Mouse (Mus musculus): Measurements from ENCODE around the gene Syngr2. TPM values are rescaled to one million over a fixed set of nuclear protein-coding genes. Genes with fewer than 3 reads are reported as not detected.
"Not testable (repeated sequence)": the region's sequence is repeated elsewhere in the genome, so short reads cannot be mapped to it uniquely, and the experiment has no call there.

The Syngr2 gene
- total and polyA plus RNA-seq, 3 experiments = 189 to 384 TPM; not detected in 1

DNA sequence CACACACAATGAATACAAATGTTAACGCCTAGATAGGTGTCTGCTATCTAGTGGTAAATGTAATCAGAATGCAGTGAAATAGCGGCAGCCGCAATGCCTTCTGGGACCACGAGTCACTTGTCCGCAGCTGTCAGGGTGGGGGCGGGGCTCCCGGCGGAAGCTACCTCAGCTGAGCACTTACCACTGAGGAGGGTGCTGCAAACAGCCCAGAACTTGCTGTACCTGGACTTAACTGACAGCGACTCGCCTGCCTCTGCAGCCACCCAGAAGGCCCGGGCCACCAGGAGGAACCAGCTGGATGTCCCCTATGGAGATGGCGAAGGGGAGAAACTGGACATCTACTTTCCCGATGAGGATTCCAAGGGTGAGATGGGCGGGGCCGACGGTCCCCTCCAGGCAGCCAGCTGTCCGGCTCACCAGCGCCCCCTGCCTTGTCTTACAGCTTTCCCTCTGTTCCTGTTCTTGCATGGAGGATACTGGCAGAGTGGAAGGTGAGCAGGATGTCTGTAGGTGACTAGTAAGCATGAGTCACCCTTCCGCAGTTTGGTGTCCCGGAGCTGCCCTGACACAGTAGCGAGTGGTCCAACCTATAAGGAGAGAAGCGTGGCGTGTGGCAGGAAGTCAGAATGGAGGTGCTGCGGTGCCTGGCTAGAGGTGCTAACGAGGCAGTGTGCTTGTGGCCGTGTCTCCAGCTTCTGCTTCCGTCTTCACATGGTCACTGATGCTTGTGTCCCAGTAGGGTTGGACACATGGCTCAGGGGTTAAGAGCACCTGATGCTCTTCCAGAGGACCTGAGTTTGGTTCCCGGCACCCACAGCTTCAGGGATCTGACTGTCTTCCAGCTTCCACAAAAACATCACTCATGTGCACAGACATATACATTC is 22.9 kb downstream of the Syngr2 start (continued):
- peak; percentile 44 to 55; a peak in 2 of 4 replicates for TF ChIP-seq POLR2A (IDR thresholded peaks at IDR 0.05; ENCODE audit: control insufficient read depth in 1 of 2, insufficient read depth in 1 of 2, low read depth in 1 of 2, low read length in 2 of 2, poor library complexity in 1 of 2)
- TF ChIP-seq ZKSCAN1 (IDR thresholded peaks at IDR 0.05; ENCODE audit: low read depth, low read length) = no peak
- no peak for TF ChIP-seq CHD2 (IDR thresholded peaks at IDR 0.05; ENCODE audit: low read length)
- peak; percentile 42 for TF ChIP-seq TCF12 (IDR thresholded peaks at IDR 0.05; ENCODE audit: low read depth, low read length)
- TF ChIP-seq MYC (IDR thresholded peaks at IDR 0.05; ENCODE audit: low read depth, low read length) = peak; percentile 64; the same call in 1 of the 2 replicates
- TF ChIP-seq JUND (IDR thresholded peaks at IDR 0.05; ENCODE audit: low read depth, low read length) = no peak; the same call in 1 of the 2 replicates
- peak; percentile 69 for TF ChIP-seq NELFE (IDR thresholded peaks at IDR 0.05; ENCODE audit: low read depth, low read length)
- peak; percentile 84 for TF ChIP-seq ETS1 (IDR thresholded peaks at IDR 0.05; ENCODE audit: low read depth, low read length)

DNA sequence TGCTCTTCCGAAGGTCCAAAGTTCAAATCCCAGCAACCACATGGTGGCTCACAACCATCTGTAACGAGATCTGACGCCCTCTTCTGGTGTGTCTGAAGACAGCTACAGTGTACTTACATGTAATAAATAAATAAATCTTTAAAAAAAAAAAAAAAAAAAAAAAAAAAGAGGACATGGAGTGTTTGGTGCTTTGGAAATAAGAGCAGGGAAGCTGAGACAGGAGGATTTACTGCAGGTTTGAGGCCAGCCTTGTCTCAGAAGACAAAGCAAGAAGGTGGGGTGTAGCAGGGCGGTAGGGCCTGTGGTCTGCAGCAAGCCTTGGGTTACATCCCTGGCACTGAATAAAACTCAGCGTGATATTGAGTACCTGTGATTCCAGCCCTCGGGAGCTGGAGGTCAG is 24.0 kb downstream of the Syngr2 start:
- not testable (repeated sequence) for H3K9me3 ChIP-seq (replicated peaks; ENCODE audit: insufficient read depth, low read length); H3K27ac ChIP-seq (ENCODE audit: control insufficient read depth, low read depth, low read length); H3K27me3 ChIP-seq (ENCODE audit: control insufficient read depth in 1 of 2, insufficient read depth in 2 of 2, low read length in 2 of 2); DNase-seq (ENCODE audit: low read depth, low spot score); H3K4me3 ChIP-seq (ENCODE audit: control insufficient read depth in 1 of 2, insufficient read depth in 1 of 2, low read depth in 2 of 2, low read length in 2 of 2); H3K9ac ChIP-seq (ENCODE audit: control insufficient read depth, low read depth, low read length, poor library complexity, severe bottlenecking); H3K79me2 ChIP-seq (ENCODE audit: control insufficient read depth, insufficient read depth, low read length, poor library complexity)
- TF ChIP-seq ZNF384 (IDR thresholded peaks at IDR 0.05; ENCODE audit: low read depth, low read length) = peak; percentile 69
- peaks cover 23 to 48% of the 10 kb centered on the region in 2 experiments for H3K4me1 ChIP-seq (ENCODE audit: control insufficient read depth in 1 of 2, insufficient read depth in 2 of 2, low read length in 2 of 2)
- H3K36me3 ChIP-seq (ENCODE audit: control insufficient read depth in 1 of 2, insufficient read depth in 2 of 2, low read length in 2 of 2) = peaks cover 0 to 35% of the 10 kb centered on the region in 2 experiments; a peak in 2 of 4 replicates

DNA sequence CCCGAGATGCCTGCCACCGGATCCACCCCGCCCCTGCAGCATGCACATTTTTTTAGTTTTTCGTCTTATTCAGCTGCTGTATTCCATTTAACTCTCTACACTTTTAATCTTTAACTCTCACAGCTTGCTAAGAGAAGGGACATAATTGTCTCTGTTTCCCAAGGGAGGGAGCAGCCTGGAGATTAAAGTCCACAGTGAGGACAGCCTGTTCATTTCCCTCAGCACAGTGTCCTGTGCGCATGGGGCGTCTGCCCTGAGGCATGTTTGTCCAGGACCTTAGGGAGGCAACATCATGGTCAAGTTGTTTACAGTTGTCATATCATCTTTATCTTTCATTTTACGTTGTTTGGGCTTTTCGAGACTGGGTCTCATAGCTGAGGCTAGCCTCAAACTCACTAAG is 24.6 kb downstream of the Syngr2 start:
- DNase-seq (ENCODE audit: low read depth, low spot score) = no peak
- peaks cover 23 to 45% of the 10 kb centered on the region in 2 experiments for H3K4me1 ChIP-seq (ENCODE audit: control insufficient read depth in 1 of 2, insufficient read depth in 2 of 2, low read length in 2 of 2)
- no peak overlapping the region for H3K9ac ChIP-seq (ENCODE audit: control insufficient read depth, low read depth, low read length, poor library complexity, severe bottlenecking)
- H3K4me3 ChIP-seq (ENCODE audit: control insufficient read depth in 1 of 2, insufficient read depth in 1 of 2, low read depth in 2 of 2, low read length in 2 of 2) = no peak overlapping the region
- no peaks in the 10 kb centered on the region for H3K27me3 ChIP-seq (ENCODE audit: control insufficient read depth in 1 of 2, insufficient read depth in 2 of 2, low read length in 2 of 2)
- H3K36me3 ChIP-seq (ENCODE audit: control insufficient read depth in 1 of 2, insufficient read depth in 2 of 2, low read length in 2 of 2) = peaks cover 0 to 32% of the 10 kb centered on the region in 2 experiments; a peak in 2 of 4 replicates
- no peak overlapping the region for H3K27ac ChIP-seq (ENCODE audit: control insufficient read depth, low read depth, low read length)
- no peaks in the 10 kb centered on the region for H3K9me3 ChIP-seq (replicated peaks; ENCODE audit: insufficient read depth, low read length)
- TF ChIP-seq MYB (IDR thresholded peaks at IDR 0.05; ENCODE audit: low read depth, low read length) (no peak), MXI1 (IDR thresholded peaks at IDR 0.05; ENCODE audit: low read depth, low read length) (no peak), TBP (IDR thresholded peaks at IDR 0.05; ENCODE audit: low read depth, low read length) (no peak), MAFK (IDR thresholded peaks at IDR 0.05; ENCODE audit: borderline replicate concordance, low read depth, low read length) (no peak), SMC3 (IDR thresholded peaks at IDR 0.05; ENCODE audit: low read depth, low read length) (no peak), NRF1 (IDR thresholded peaks at IDR 0.05; ENCODE audit: insufficient read depth, low read depth, low read length, poor library complexity, severe bottlenecking) (no peak), RCOR1 (IDR thresholded peaks at IDR 0.05; ENCODE audit: low read depth, low read length) (no peak), ELF1 (IDR thresholded peaks at IDR 0.05; ENCODE audit: low read depth, low read length) (no peak), RAD21 (IDR thresholded peaks at IDR 0.05; ENCODE audit: low read depth, low read length) (no peak), NELFE (IDR thresholded peaks at IDR 0.05; ENCODE audit: low read depth, low read length) (no peak), KAT2A (conservative IDR thresholded peaks at IDR 0.05; ENCODE audit: low read depth, low read length) (no peak), POLR2A (IDR thresholded peaks at IDR 0.05; ENCODE audit: control insufficient read depth in 1 of 2, insufficient read depth in 1 of 2, low read depth in 1 of 2, low read length in 2 of 2, poor library complexity in 1 of 2) (no peak), GATA1 (IDR thresholded peaks at IDR 0.05; ENCODE audit: low read depth, low read length) (no peak), USF1 (IDR thresholded peaks at IDR 0.05; ENCODE audit: low read depth, low read length) (no peak), ZKSCAN1 (IDR thresholded peaks at IDR 0.05; ENCODE audit: low read depth, low read length) (no peak), HCFC1 (IDR thresholded peaks at IDR 0.05; ENCODE audit: low read depth, low read length) (no peak), ETS1 (IDR thresholded peaks at IDR 0.05; ENCODE audit: low read depth, low read length) (no peak), GABPA (IDR thresholded peaks at IDR 0.05; ENCODE audit: low read depth, low read length) (no peak), CTCF (IDR thresholded peaks at IDR 0.05 in 2 of 3, conservative IDR thresholded peaks at IDR 0.05 in 1 of 3; ENCODE audit: control insufficient read depth in 1 of 3, insufficient read depth in 1 of 3, low read depth in 2 of 3, low read length in 3 of 3, poor library complexity in 1 of 3, severe bottlenecking in 1 of 3) (no peak), MEF2A (IDR thresholded peaks at IDR 0.05; ENCODE audit: extremely low read depth, insufficient replicate concordance, low read depth, low read length, poor library complexity, severe bottlenecking) (no peak)
- no peaks in the 10 kb centered on the region for H3K79me2 ChIP-seq (ENCODE audit: control insufficient read depth, insufficient read depth, low read length, poor library complexity)

All from MEL (cell line).